Mouse (Mus musculus): Measurements from ENCODE around the gene Golga4. TPM values are rescaled to one million over a fixed set of nuclear protein-coding genes. Genes with fewer than 3 reads are reported as not detected.

Golga4 gene
- total RNA-seq, 2 experiments from 2014 or later, result 19.2 to 20.0 TPM

- no peak for ATAC-seq (replicated peaks; ENCODE audit: low FRiP score, poor library complexity, severe bottlenecking)
These were observed 13.0 kb downstream of the Golga4 start for GRCm38 (mm10) chr9:118519101-118519500.

GRCm38 (mm10) chr9:118520011-118520410, 13.9 kb downstream of the Golga4 start:
- no peak for ATAC-seq (replicated peaks; ENCODE audit: low FRiP score, poor library complexity, severe bottlenecking)

GRCm38 (mm10) chr9:118520858-118521257, 14.8 kb downstream of the Golga4 start:
- no peak for ATAC-seq (replicated peaks; ENCODE audit: low FRiP score, poor library complexity, severe bottlenecking)

- ATAC-seq (replicated peaks; ENCODE audit: low FRiP score, poor library complexity, severe bottlenecking), result no peak
These were observed 15.6 kb downstream of the Golga4 start for GRCm38 (mm10) chr9:118521659-118522058.

GRCm38 (mm10) chr9:118523738-118524137, 17.7 kb downstream of the Golga4 start:
- ATAC-seq (replicated peaks; ENCODE audit: low FRiP score, poor library complexity, severe bottlenecking), result no peak

GRCm38 (mm10) chr9:118527056-118527455, 21.0 kb downstream of the Golga4 start:
- ATAC-seq (replicated peaks; ENCODE audit: low FRiP score, poor library complexity, severe bottlenecking), result no peak

- ATAC-seq (replicated peaks; ENCODE audit: low FRiP score, poor library complexity, severe bottlenecking), result no peak
These were observed 23.7 kb downstream of the Golga4 start for GRCm38 (mm10) chr9:118529783-118530182.

- ATAC-seq (replicated peaks; ENCODE audit: low FRiP score, poor library complexity, severe bottlenecking), result no peak
These were observed 24.6 kb downstream of the Golga4 start for GRCm38 (mm10) chr9:118530679-118531078.

- ATAC-seq (replicated peaks; ENCODE audit: low FRiP score, poor library complexity, severe bottlenecking), result no peak
These were observed 26.6 kb downstream of the Golga4 start for GRCm38 (mm10) chr9:118532516-118533205.

GRCm38 (mm10) chr9:118536946-118537345, 30.9 kb downstream of the Golga4 start:
- ATAC-seq (replicated peaks; ENCODE audit: low FRiP score, poor library complexity, severe bottlenecking), result no peak

- ATAC-seq (replicated peaks; ENCODE audit: low FRiP score, poor library complexity, severe bottlenecking), result no peak
These were observed 31.6 kb downstream of the Golga4 start for GRCm38 (mm10) chr9:118537463-118538339.

- ATAC-seq (replicated peaks; ENCODE audit: low FRiP score, poor library complexity, severe bottlenecking), result no peak
These were observed 35.8 kb downstream of the Golga4 start for GRCm38 (mm10) chr9:118541851-118542250.

GRCm38 (mm10) chr9:118545146-118545545, 39.1 kb downstream of the Golga4 start:
- no peak for ATAC-seq (replicated peaks; ENCODE audit: low FRiP score, poor library complexity, severe bottlenecking)

GRCm38 (mm10) chr9:118548651-118549050, 42.6 kb downstream of the Golga4 start:
- ATAC-seq (replicated peaks; ENCODE audit: low FRiP score, poor library complexity, severe bottlenecking), result no peak

GRCm38 (mm10) chr9:118556951-118557780, 51.1 kb downstream of the Golga4 start:
- ATAC-seq (replicated peaks; ENCODE audit: low FRiP score, poor library complexity, severe bottlenecking), result no peak

- no peak for ATAC-seq (replicated peaks; ENCODE audit: low FRiP score, poor library complexity, severe bottlenecking)
These were observed 57.3 kb downstream of the Golga4 start for GRCm38 (mm10) chr9:118563356-118563755.

- ATAC-seq (replicated peaks; ENCODE audit: low FRiP score, poor library complexity, severe bottlenecking), result no peak
These were observed 57.8 kb downstream of the Golga4 start for GRCm38 (mm10) chr9:118563866-118564265.

- ATAC-seq (replicated peaks; ENCODE audit: low FRiP score, poor library complexity, severe bottlenecking), result no peak
These were observed 58.6 kb downstream of the Golga4 start for GRCm38 (mm10) chr9:118564696-118565095.

- ATAC-seq (replicated peaks; ENCODE audit: low FRiP score, poor library complexity, severe bottlenecking), result no peak
These were observed 63.3 kb downstream of the Golga4 start for GRCm38 (mm10) chr9:118569328-118569727.

- no peak for ATAC-seq (replicated peaks; ENCODE audit: low FRiP score, poor library complexity, severe bottlenecking)
These were observed 64.8 kb downstream of the Golga4 start for GRCm38 (mm10) chr9:118570865-118571264.

All from erythroblast, adult 5-6 weeks (primary cell).